Mouse (Mus musculus) kidney, adult 2 months (tissue): Measurements from ENCODE around the gene Cdc42ep2.

Source experiments
- CTCF ChIP-seq: fragments of 200-500 bp; conservative IDR thresholded peaks from 2 replicates; pipeline ENCODE4 v1.5.1; 2011; ENCODE audit warnings: low read depth, mild to moderate bottlenecking, control low read depth, low read length, moderate library complexity, mixed read lengths; ENCODE audit not compliant: insufficient read depth, insufficient read length
- POLR2A ChIP-seq: fragments of 200-500 bp; IDR thresholded peaks from one replicate; pipeline ENCODE4 v1.6.1; 2011; ENCODE audit warnings: low read depth, low read length, control low read depth

DNA sequence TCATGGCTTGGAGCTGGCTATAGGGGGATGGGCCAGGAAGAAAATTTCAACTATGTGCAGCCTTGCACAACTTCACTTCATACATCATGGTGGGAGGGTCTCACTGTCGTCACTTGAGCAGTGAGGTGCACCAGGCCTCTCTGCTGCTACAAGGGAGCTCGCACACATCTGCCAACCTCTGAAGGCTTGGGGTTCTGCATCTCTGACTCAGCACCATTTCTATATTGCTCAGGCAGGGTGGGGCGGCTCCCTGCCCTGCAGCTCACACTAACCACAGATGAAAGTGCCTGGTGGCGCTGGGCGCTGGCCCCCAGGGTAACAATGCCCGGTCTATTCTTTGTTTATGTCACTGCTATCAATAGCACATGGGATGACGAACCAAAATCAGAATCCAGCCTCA is 20.4 kb upstream of the Cdc42ep2 start:
- no peak for TF ChIP-seq CTCF
- TF ChIP-seq POLR2A, result no peak
